Mouse (Mus musculus): Measurements from ENCODE around the gene Sprr2b. TPM values are rescaled to one million over a fixed set of nuclear protein-coding genes. Genes with fewer than 3 reads are reported as not detected.

Sprr2b gene
- polyA plus RNA-seq, 1 experiment = 0.11 TPM

GRCm38 (mm10) chr3:92307406-92307805 is 9.0 kb upstream of the Sprr2b start:
- Histone ChIP-seq H3K79me2 (ENCODE audit: control insufficient read depth, insufficient read depth) (no peaks in the 10 kb centered on the region), H3K27me3 (ENCODE audit: control insufficient read depth, insufficient read depth, insufficient read length) (no peaks in the 10 kb centered on the region), H3K79me3 (ENCODE audit: low read depth) (no peaks in the 10 kb centered on the region), H3ac (ENCODE audit: control insufficient read depth, insufficient read length, low read depth) (no peak overlapping the region), H3K4me3 (ENCODE audit: insufficient read depth, poor library complexity, severe bottlenecking) (no peak overlapping the region), H3K36me3 (ENCODE audit: control insufficient read depth, insufficient read depth) (no peaks in the 10 kb centered on the region)
- no peak for TF ChIP-seq CEBPB (IDR thresholded peaks at IDR 0.05; ENCODE audit: low read depth)
- TF ChIP-seq FOSL1 (IDR thresholded peaks at IDR 0.05; ENCODE audit: insufficient read depth, low read length, poor library complexity, severe bottlenecking) = no peak
- TF ChIP-seq USF1 (IDR thresholded peaks at IDR 0.05; ENCODE audit: low read depth) = no peak
- no peak for TF ChIP-seq MYOG (IDR thresholded peaks at IDR 0.05; ENCODE audit: control insufficient read depth, extremely low read depth, insufficient read length)
- TF ChIP-seq CTCF (IDR thresholded peaks at IDR 0.05; ENCODE audit: control insufficient read depth, insufficient read depth, insufficient read length) = no peak
- TF ChIP-seq MYOD1 (IDR thresholded peaks at IDR 0.05; ENCODE audit: control insufficient read depth, insufficient read length, low read depth) = no peak
- no peak for TF ChIP-seq MAX (IDR thresholded peaks at IDR 0.05)

- Histone ChIP-seq H3K79me2 (ENCODE audit: control insufficient read depth, insufficient read depth) (no peaks in the 10 kb centered on the region), H3K4me3 (ENCODE audit: insufficient read depth, poor library complexity, severe bottlenecking) (no peak overlapping the region), H3K36me3 (ENCODE audit: control insufficient read depth, insufficient read depth) (no peaks in the 10 kb centered on the region), H3K79me3 (ENCODE audit: low read depth) (no peaks in the 10 kb centered on the region), H3ac (ENCODE audit: control insufficient read depth, insufficient read length, low read depth) (no peak overlapping the region), H3K27me3 (ENCODE audit: control insufficient read depth, insufficient read depth, insufficient read length) (no peaks in the 10 kb centered on the region)
- TF ChIP-seq MYOD1 (IDR thresholded peaks at IDR 0.05; ENCODE audit: control insufficient read depth, insufficient read length, low read depth) (no peak), FOSL1 (IDR thresholded peaks at IDR 0.05; ENCODE audit: insufficient read depth, low read length, poor library complexity, severe bottlenecking) (no peak), MAX (IDR thresholded peaks at IDR 0.05) (no peak), USF1 (IDR thresholded peaks at IDR 0.05; ENCODE audit: low read depth) (no peak), MYOG (IDR thresholded peaks at IDR 0.05; ENCODE audit: control insufficient read depth, extremely low read depth, insufficient read length) (no peak), CEBPB (IDR thresholded peaks at IDR 0.05; ENCODE audit: low read depth) (no peak), CTCF (IDR thresholded peaks at IDR 0.05; ENCODE audit: control insufficient read depth, insufficient read depth, insufficient read length) (no peak)
Measured at GRCm38 (mm10) chr3:92317384-92317783, 964 bp downstream of the Sprr2b start.

- Histone ChIP-seq H3K4me3 (ENCODE audit: insufficient read depth, poor library complexity, severe bottlenecking) (no peak overlapping the region), H3K27me3 (ENCODE audit: control insufficient read depth, insufficient read depth, insufficient read length) (no peaks in the 10 kb centered on the region), H3K79me3 (ENCODE audit: low read depth) (no peaks in the 10 kb centered on the region), H3K36me3 (ENCODE audit: control insufficient read depth, insufficient read depth) (no peaks in the 10 kb centered on the region), H3K79me2 (ENCODE audit: control insufficient read depth, insufficient read depth) (no peaks in the 10 kb centered on the region), H3ac (ENCODE audit: control insufficient read depth, insufficient read length, low read depth) (no peak overlapping the region)
- TF ChIP-seq MYOG (IDR thresholded peaks at IDR 0.05; ENCODE audit: control insufficient read depth, extremely low read depth, insufficient read length) (no peak), MAX (IDR thresholded peaks at IDR 0.05) (no peak), FOSL1 (IDR thresholded peaks at IDR 0.05; ENCODE audit: insufficient read depth, low read length, poor library complexity, severe bottlenecking) (no peak), USF1 (IDR thresholded peaks at IDR 0.05; ENCODE audit: low read depth) (no peak), CEBPB (IDR thresholded peaks at IDR 0.05; ENCODE audit: low read depth) (no peak), MYOD1 (IDR thresholded peaks at IDR 0.05; ENCODE audit: control insufficient read depth, insufficient read length, low read depth) (no peak), CTCF (IDR thresholded peaks at IDR 0.05; ENCODE audit: control insufficient read depth, insufficient read depth, insufficient read length) (no peak)
Measured at GRCm38 (mm10) chr3:92336278-92336677, 19.9 kb downstream of the Sprr2b start.

GRCm38 (mm10) chr3:92338840-92339239 is 22.4 kb downstream of the Sprr2b start, which contains the start of gene Sprr2d:
Gene Sprr2d, plus strand, starts transcription at chr3:92339140.
- no peak for TF ChIP-seq CEBPB (IDR thresholded peaks at IDR 0.05; ENCODE audit: low read depth)
- TF ChIP-seq MAX (IDR thresholded peaks at IDR 0.05) = no peak
- no peak for TF ChIP-seq FOSL1 (IDR thresholded peaks at IDR 0.05; ENCODE audit: insufficient read depth, low read length, poor library complexity, severe bottlenecking)
- no peak for TF ChIP-seq MYOD1 (IDR thresholded peaks at IDR 0.05; ENCODE audit: control insufficient read depth, insufficient read length, low read depth)
- no peak for TF ChIP-seq USF1 (IDR thresholded peaks at IDR 0.05; ENCODE audit: low read depth)
- no peak for TF ChIP-seq CTCF (IDR thresholded peaks at IDR 0.05; ENCODE audit: control insufficient read depth, insufficient read depth, insufficient read length)
- TF ChIP-seq MYOG (IDR thresholded peaks at IDR 0.05; ENCODE audit: control insufficient read depth, extremely low read depth, insufficient read length) = no peak
- no peaks in the 10 kb centered on the region for H3K79me2 ChIP-seq (ENCODE audit: control insufficient read depth, insufficient read depth)
- no peaks in the 10 kb centered on the region for H3K79me3 ChIP-seq (ENCODE audit: low read depth)
- no peak within 1 kb of the TSS for H3K4me3 ChIP-seq (ENCODE audit: insufficient read depth, poor library complexity, severe bottlenecking)
- no peaks in the 10 kb centered on the region for H3K27me3 ChIP-seq (ENCODE audit: control insufficient read depth, insufficient read depth, insufficient read length)
- H3K36me3 ChIP-seq (ENCODE audit: control insufficient read depth, insufficient read depth) = no peaks in the 10 kb centered on the region
- no peak within 1 kb of the TSS for H3ac ChIP-seq (ENCODE audit: control insufficient read depth, insufficient read length, low read depth)

GRCm38 (mm10) chr3:92351843-92352242 is 35.4 kb downstream of the Sprr2b start, which contains the start of gene Sprr2e:
Gene Sprr2e, plus strand, starts transcription at chr3:92352143.
- H3K36me3 ChIP-seq (ENCODE audit: control insufficient read depth, insufficient read depth) = no peaks in the 10 kb centered on the region
- H3K79me2 ChIP-seq (ENCODE audit: control insufficient read depth, insufficient read depth) = no peaks in the 10 kb centered on the region
- no peaks in the 10 kb centered on the region for H3K27me3 ChIP-seq (ENCODE audit: control insufficient read depth, insufficient read depth, insufficient read length)
- TF ChIP-seq USF1 (IDR thresholded peaks at IDR 0.05; ENCODE audit: low read depth) (no peak), MYOD1 (IDR thresholded peaks at IDR 0.05; ENCODE audit: control insufficient read depth, insufficient read length, low read depth) (no peak), CTCF (IDR thresholded peaks at IDR 0.05; ENCODE audit: control insufficient read depth, insufficient read depth, insufficient read length) (no peak)
- no peaks in the 10 kb centered on the region for H3K79me3 ChIP-seq (ENCODE audit: low read depth)
- H3ac ChIP-seq (ENCODE audit: control insufficient read depth, insufficient read length, low read depth) = no peak within 1 kb of the TSS
- H3K4me3 ChIP-seq (ENCODE audit: insufficient read depth, poor library complexity, severe bottlenecking) = no peak within 1 kb of the TSS

- Histone ChIP-seq H3K79me3 (ENCODE audit: low read depth) (no peaks in the 10 kb centered on the region), H3K79me2 (ENCODE audit: control insufficient read depth, insufficient read depth) (no peaks in the 10 kb centered on the region), H3K4me3 (ENCODE audit: insufficient read depth, poor library complexity, severe bottlenecking) (no peak overlapping the region), H3ac (ENCODE audit: control insufficient read depth, insufficient read length, low read depth) (no peak overlapping the region), H3K27me3 (ENCODE audit: control insufficient read depth, insufficient read depth, insufficient read length) (no peaks in the 10 kb centered on the region), H3K36me3 (ENCODE audit: control insufficient read depth, insufficient read depth) (no peaks in the 10 kb centered on the region)
- TF ChIP-seq MAX (IDR thresholded peaks at IDR 0.05) = no peak
- no peak for TF ChIP-seq MYOG (IDR thresholded peaks at IDR 0.05; ENCODE audit: control insufficient read depth, extremely low read depth, insufficient read length)
- no peak for TF ChIP-seq CEBPB (IDR thresholded peaks at IDR 0.05; ENCODE audit: low read depth)
- TF ChIP-seq USF1 (IDR thresholded peaks at IDR 0.05; ENCODE audit: low read depth) = no peak
- TF ChIP-seq CTCF (IDR thresholded peaks at IDR 0.05; ENCODE audit: control insufficient read depth, insufficient read depth, insufficient read length) = no peak
- no peak for TF ChIP-seq FOSL1 (IDR thresholded peaks at IDR 0.05; ENCODE audit: insufficient read depth, low read length, poor library complexity, severe bottlenecking)
- TF ChIP-seq MYOD1 (IDR thresholded peaks at IDR 0.05; ENCODE audit: control insufficient read depth, insufficient read length, low read depth) = no peak
Measured at GRCm38 (mm10) chr3:92361619-92362018, 45.2 kb downstream of the Sprr2b start.
